ENCODE assay signal across 19 mouse cellular contexts in genomic region chr5:122901666-122902065, GRCm38 (mm10). TPM values are rescaled to one million over a fixed set of nuclear protein-coding genes. Genes with fewer than 3 reads are reported as not detected.
DNase-seq lines count a peak whose midpoint lies in the region; ATAC-seq and TF ChIP-seq lines count a peak whose summit lies in the region.
"Had no signal": no experiment of that assay in that cellular context is flagged by ENCODE, and none has a peak within 500 bp of the region (broad histone marks: within the 10 kb centered on the region; RNA-seq: fewer than 3 reads in every experiment).

No protein-coding gene starts in this region.

- no peaks in the 10 kb centered on the region for H3K9me3 ChIP-seq in midbrain, embryonic 14.5 days (ENCODE audit: control insufficient read depth, low read length)
- no peaks in the 10 kb centered on the region for H3K9me3 ChIP-seq in midbrain, embryonic 11.5 days (ENCODE audit: control insufficient read depth, low read length)
- no peaks in the 10 kb centered on the region for H3K9me3 ChIP-seq in ES-Bruce4 (replicated peaks; ENCODE audit: control insufficient read depth, insufficient read depth, low read length, poor library complexity, severe bottlenecking)
- no peaks in the 10 kb centered on the region for H3K9me3 ChIP-seq in midbrain, postnatal 0 days (ENCODE audit: low read length)
- H3K9me3 ChIP-seq: embryonic facial prominence, embryonic 12.5 days; neural tube, embryonic 15.5 days had no signal

- no peak for TF ChIP-seq CTCF in ES-Bruce4 (IDR thresholded peaks at IDR 0.05; ENCODE audit: low read depth, low read length)
- TF ChIP-seq CTCF in midbrain, postnatal 0 days (IDR thresholded peaks at IDR 0.05), result no peak
- TF ChIP-seq CTCF in left cerebral cortex, adult 2 months (IDR thresholded peaks at IDR 0.05), result no peak

- WGBS in midbrain, embryonic 14.5 days, result 66% methylated on average over 3 of the region's 3 CpGs
- WGBS in midbrain, embryonic 11.5 days, result 65% methylated on average over 3 of the region's 3 CpGs
- 64% methylated on average over 3 of the region's 3 CpGs for WGBS in midbrain, postnatal 0 days

- TF ChIP-seq POLR2A in ES-Bruce4 (IDR thresholded peaks at IDR 0.05; ENCODE audit: insufficient read depth, low read length), result no peak

- peak overlapping the region; percentile 98 for H3K27ac ChIP-seq in midbrain, embryonic 14.5 days (replicated peaks; ENCODE audit: low read depth, low read length)
- H3K27ac ChIP-seq in midbrain, embryonic 11.5 days (ENCODE audit: low read depth, low read length), result no peak overlapping the region
- no peak overlapping the region for H3K27ac ChIP-seq in ES-Bruce4 (ENCODE audit: insufficient read depth, low read length)
- H3K27ac ChIP-seq in midbrain, postnatal 0 days (ENCODE audit: low read depth, low read length), result 0 out of 2 replicates have a peak overlapping the region, but pooled peaks have one; percentile 96
- no peak overlapping the region for H3K27ac ChIP-seq in left cerebral cortex, adult 2 months

- H3K36me3 ChIP-seq in midbrain, embryonic 14.5 days (ENCODE audit: control insufficient read depth, insufficient read depth, low read length), result no peaks in the 10 kb centered on the region
- no peaks in the 10 kb centered on the region for H3K36me3 ChIP-seq in midbrain, embryonic 11.5 days (ENCODE audit: control insufficient read depth, insufficient read depth, low read length)
- H3K36me3 ChIP-seq in ES-Bruce4 (ENCODE audit: control insufficient read depth, insufficient read depth, low read length, poor library complexity, severe bottlenecking), result 0 out of 2 replicates have a peak, but pooled peaks cover 4% of the 10 kb centered on the region
- no peaks in the 10 kb centered on the region for H3K36me3 ChIP-seq in midbrain, postnatal 0 days (ENCODE audit: insufficient read depth, low read length)
- H3K36me3 ChIP-seq: embryonic facial prominence, embryonic 12.5 days; neural tube, embryonic 15.5 days had no signal

- no peak for ATAC-seq in midbrain, embryonic 14.5 days (ENCODE audit: low FRiP score, low TSS enrichment)
- ATAC-seq in midbrain, embryonic 11.5 days (ENCODE audit: low FRiP score), result no peak
- ATAC-seq in midbrain, postnatal 0 days (ENCODE audit: low FRiP score), result no peak
- ATAC-seq: hindbrain, embryonic 16.5 days; lung, postnatal 0 days had no signal

- H3K27me3 ChIP-seq in midbrain, embryonic 14.5 days (ENCODE audit: control insufficient read depth, insufficient read depth, low read length), result no peaks in the 10 kb centered on the region
- no peaks in the 10 kb centered on the region for H3K27me3 ChIP-seq in midbrain, embryonic 11.5 days (ENCODE audit: control insufficient read depth, insufficient read depth, low read length)
- H3K27me3 ChIP-seq in ES-Bruce4 (ENCODE audit: control insufficient read depth, insufficient read depth, low read length, poor library complexity, severe bottlenecking), result no peaks in the 10 kb centered on the region
- no peaks in the 10 kb centered on the region for H3K27me3 ChIP-seq in midbrain, postnatal 0 days (ENCODE audit: insufficient read depth, low read length)
- H3K27me3 ChIP-seq: embryonic facial prominence, embryonic 12.5 days; neural tube, embryonic 15.5 days had no signal

- no peak overlapping the region for H3K4me2 ChIP-seq in midbrain, embryonic 14.5 days (ENCODE audit: low read length)
- no peak overlapping the region for H3K4me2 ChIP-seq in midbrain, embryonic 11.5 days
- H3K4me2 ChIP-seq in midbrain, postnatal 0 days (ENCODE audit: low read depth, low read length, poor library complexity, severe bottlenecking), result no peak overlapping the region

- intact Hi-C loops in left cerebral cortex, adult 2 months (cut with DNase I), result no loop called here

- no peak for TF ChIP-seq EP300 in ES-Bruce4 (IDR thresholded peaks at IDR 0.05; ENCODE audit: insufficient read depth, low read depth, low read length)

- H3K4me1 ChIP-seq in midbrain, embryonic 14.5 days (ENCODE audit: control insufficient read depth, insufficient read depth, low read length), result peaks cover 25% of the 10 kb centered on the region
- H3K4me1 ChIP-seq in midbrain, embryonic 11.5 days (ENCODE audit: control insufficient read depth, insufficient read depth, low read length), result peaks cover 18% of the 10 kb centered on the region
- no peaks in the 10 kb centered on the region for H3K4me1 ChIP-seq in ES-Bruce4 (ENCODE audit: control insufficient read depth, insufficient read depth, low read length)
- H3K4me1 ChIP-seq in midbrain, postnatal 0 days (ENCODE audit: insufficient read depth, low read length), result peaks cover 7% of the 10 kb centered on the region; the same call in 1 of the 2 replicates

- no peak overlapping the region for H3K4me3 ChIP-seq in midbrain, embryonic 14.5 days (replicated peaks; ENCODE audit: low read depth, low read length)
- no peak overlapping the region for H3K4me3 ChIP-seq in midbrain, embryonic 11.5 days (ENCODE audit: low read depth, low read length)
- H3K4me3 ChIP-seq in ES-Bruce4 (ENCODE audit: low read depth, low read length), result no peak overlapping the region
- no peak overlapping the region for H3K4me3 ChIP-seq in midbrain, postnatal 0 days (ENCODE audit: low read depth, low read length)
- H3K4me3 ChIP-seq in left cerebral cortex, adult 2 months, result no peak overlapping the region

- no peak for DNase-seq in midbrain, embryonic 14.5 days
- DNase-seq in midbrain, embryonic 11.5 days (ENCODE audit: low spot score, missing footprints), result no peak
- DNase-seq in induced T-regulatory cell, adult 2 months (ENCODE audit: low read depth), result peak; percentile 24
- DNase-seq in midbrain, postnatal 0 days (ENCODE audit: low spot score), result no peak
- DNase-seq in embryo, embryonic 9.5 days (ENCODE audit: extremely low spot score), result no peak
- no peak for DNase-seq in left cerebral cortex, adult 2 months (ENCODE audit: extremely low spot score in 1 of 2, low spot score in 2 of 2)
- DNase-seq: adrenal gland, postnatal 14 days; cerebellum, adult 2 months; gastrocnemius, postnatal 14 days; heart, postnatal 10 days; kidney, adult 18-20 months; kidney, postnatal 25 days; right cerebral cortex, postnatal 25 days; thymus, postnatal 36 days had no signal

- no peak overlapping the region for H3K9ac ChIP-seq in midbrain, embryonic 14.5 days (replicated peaks; ENCODE audit: low read length)
- H3K9ac ChIP-seq in midbrain, embryonic 11.5 days (ENCODE audit: low read length), result no peak overlapping the region
- H3K9ac ChIP-seq in ES-Bruce4 (ENCODE audit: low read depth, poor library complexity, severe bottlenecking), result 0 out of 2 replicates have a peak overlapping the region, but pooled peaks have one; percentile 73
- no peak overlapping the region for H3K9ac ChIP-seq in midbrain, postnatal 0 days (replicated peaks; ENCODE audit: low read length, poor library complexity, severe bottlenecking)

RNA-seq across cellular contexts. Expression of gene Rnf34, which starts 51.8 kb away (rescaled TPM):
- 41.2 and 62.7 TPM in 2 replicates for polyA plus RNA-seq in midbrain, embryonic 14.5 days (2014; fragmentation: Nextera tagmentation; extraction: Ambion mirVana)
- 54.9 and 65.9 TPM in 2 replicates for polyA plus RNA-seq in midbrain, embryonic 11.5 days (2014; fragmentation: Nextera tagmentation; extraction: Ambion mirVana)
- 28.5 and 34.5 TPM in 2 replicates for polyA plus RNA-seq in ES-Bruce4 (2011; ENCODE audit: insufficient read depth, insufficient read length, low read depth, missing spikeins)
- total RNA-seq in midbrain, postnatal 0 days (2014; rRNA removed), result 24.5 and 41.5 TPM in 2 replicates
- 36.1 and 38.0 TPM in 2 replicates for polyA plus RNA-seq in midbrain, postnatal 0 days (2015; fragmentation: Nextera tagmentation; extraction: Ambion mirVana)
- total RNA-seq in left cerebral cortex, adult 2 months (2021), result 10 to 100 TPM; 51.5 to 56.3 TPM

Comparison
In these comparisons a context has a peak if more than half of its experiments do, and no peak if none do; other contexts are left out.
1. H3K27ac ChIP-seq: peak in midbrain, embryonic 14.5 days (single experiment) and midbrain, postnatal 0 days (single experiment); none in midbrain, embryonic 11.5 days (single experiment), ES-Bruce4 (single experiment) and left cerebral cortex, adult 2 months (single experiment).